Mouse (Mus musculus): ENCODE results near the gene Ubp1. TPM values are rescaled to one million over a fixed set of nuclear protein-coding genes. Genes with fewer than 3 reads are reported as not detected.
A peak's percentile ranks its signal among the peaks of the same experiment; 100 is the strongest.

The Ubp1 gene
- polyA plus RNA-seq, 1 experiment from 2014 or later, result 29.3 TPM

- no peak overlapping the region for H3K27ac ChIP-seq
- no peaks in the 10 kb centered on the region for H3K4me1 ChIP-seq (replicated peaks)
- no peaks in the 10 kb centered on the region for H3K36me3 ChIP-seq
- H3K4me3 ChIP-seq (replicated peaks), result peak overlapping the region; percentile 20; the same call in 1 of the 2 replicates
- 20% methylated on average over 18 of the region's 18 CpGs for WGBS
- H3K4me2 ChIP-seq (replicated peaks), result peak overlapping the region; percentile 58
- H3K27me3 ChIP-seq (replicated peaks), result no peaks in the 10 kb centered on the region
- no peaks in the 10 kb centered on the region for H3K9me3 ChIP-seq
- ATAC-seq, result peak; percentile 86
- H3K9ac ChIP-seq, result peak overlapping the region; percentile 21; the same call in 1 of the 2 replicates
Measured at GRCm38 (mm10) chr9:113990547-113991248, 60.0 kb downstream of the Ubp1 start.

DNA sequence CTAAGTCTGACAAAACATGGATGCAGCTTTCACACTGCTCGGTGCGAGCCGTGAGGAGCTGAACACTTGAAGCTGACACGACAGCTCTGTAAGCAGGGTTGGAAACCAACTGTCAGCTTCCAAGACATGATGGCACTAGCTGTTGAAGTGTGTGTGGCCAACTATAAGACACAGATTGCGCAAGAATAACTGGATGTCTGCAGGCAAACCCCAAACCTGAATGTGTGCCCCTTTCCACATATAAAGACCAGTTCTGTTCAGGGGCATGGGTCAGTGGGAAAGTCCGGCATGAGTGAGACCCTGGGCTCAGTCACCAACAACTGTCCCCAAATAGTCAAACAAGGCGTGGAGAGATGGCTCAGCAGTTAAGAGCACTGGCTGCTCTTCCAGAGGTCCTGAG, 62.1 kb downstream of the Ubp1 start:
- Histone ChIP-seq H3K27ac (no peak overlapping the region), H3K27me3 (replicated peaks) (no peaks in the 10 kb centered on the region), H3K36me3 (no peaks in the 10 kb centered on the region), H3K4me1 (replicated peaks) (no peaks in the 10 kb centered on the region), H3K9me3 (no peaks in the 10 kb centered on the region), H3K9ac (no peak overlapping the region), H3K4me2 (replicated peaks) (no peak overlapping the region), H3K4me3 (replicated peaks) (no peak overlapping the region)
- no peak for ATAC-seq
- 91% methylated on average over 7 of the region's 7 CpGs for WGBS

DNA sequence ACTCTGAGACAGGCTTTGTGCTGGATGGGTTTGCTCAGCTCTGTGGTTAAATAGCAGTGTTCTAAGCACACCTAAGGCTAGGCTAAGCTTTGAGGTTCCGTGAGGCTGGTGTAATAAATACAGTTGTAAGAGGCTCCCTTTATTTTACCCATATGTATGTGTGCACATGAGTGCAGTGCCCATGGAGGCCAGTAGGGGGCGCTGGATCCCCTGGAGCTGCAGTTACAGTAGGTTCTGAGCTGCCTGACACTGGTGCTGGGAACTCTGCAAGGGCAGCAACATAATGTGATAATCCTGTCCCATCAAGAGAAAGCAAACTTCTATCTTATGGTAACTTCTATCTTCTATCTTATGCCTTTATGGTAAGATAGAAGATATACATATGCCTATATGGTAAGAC, 67.6 kb downstream of the Ubp1 start:
- Histone ChIP-seq H3K27me3 (replicated peaks) (no peaks in the 10 kb centered on the region), H3K4me3 (replicated peaks) (no peak overlapping the region), H3K9ac (no peak overlapping the region), H3K4me1 (replicated peaks) (no peaks in the 10 kb centered on the region), H3K27ac (no peak overlapping the region), H3K36me3 (no peaks in the 10 kb centered on the region), H3K4me2 (replicated peaks) (no peak overlapping the region), H3K9me3 (no peaks in the 10 kb centered on the region)
- WGBS, result 55% methylated on average over 2 of the region's 2 CpGs
- ATAC-seq, result no peak

DNA sequence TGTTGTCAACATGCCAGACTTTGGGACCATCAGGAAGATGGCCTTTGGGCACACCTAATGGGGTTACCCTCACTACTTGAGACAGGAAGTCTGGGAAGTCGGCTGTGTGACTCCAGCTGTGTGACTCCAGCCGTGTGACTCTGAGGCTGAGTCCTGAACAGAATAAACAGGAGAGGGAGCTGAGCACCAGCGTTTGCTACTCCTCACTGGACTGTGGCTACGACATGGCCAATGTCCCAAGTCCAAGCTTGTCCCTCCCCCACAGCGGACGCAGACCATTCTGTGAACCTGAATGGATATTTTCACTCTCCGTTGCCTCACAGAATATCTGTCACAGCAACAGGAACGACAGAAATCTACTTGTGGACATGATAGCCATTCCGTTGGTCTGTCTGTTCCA, 76.1 kb downstream of the Ubp1 start:
- Histone ChIP-seq H3K27me3 (replicated peaks) (no peaks in the 10 kb centered on the region), H3K4me3 (replicated peaks) (no peak overlapping the region), H3K27ac (no peak overlapping the region), H3K4me1 (replicated peaks) (no peaks in the 10 kb centered on the region), H3K36me3 (no peaks in the 10 kb centered on the region), H3K9me3 (no peaks in the 10 kb centered on the region), H3K9ac (no peak overlapping the region), H3K4me2 (replicated peaks) (no peak overlapping the region)
- no peak for ATAC-seq
- 70% methylated on average over 9 of the region's 9 CpGs for WGBS

DNA sequence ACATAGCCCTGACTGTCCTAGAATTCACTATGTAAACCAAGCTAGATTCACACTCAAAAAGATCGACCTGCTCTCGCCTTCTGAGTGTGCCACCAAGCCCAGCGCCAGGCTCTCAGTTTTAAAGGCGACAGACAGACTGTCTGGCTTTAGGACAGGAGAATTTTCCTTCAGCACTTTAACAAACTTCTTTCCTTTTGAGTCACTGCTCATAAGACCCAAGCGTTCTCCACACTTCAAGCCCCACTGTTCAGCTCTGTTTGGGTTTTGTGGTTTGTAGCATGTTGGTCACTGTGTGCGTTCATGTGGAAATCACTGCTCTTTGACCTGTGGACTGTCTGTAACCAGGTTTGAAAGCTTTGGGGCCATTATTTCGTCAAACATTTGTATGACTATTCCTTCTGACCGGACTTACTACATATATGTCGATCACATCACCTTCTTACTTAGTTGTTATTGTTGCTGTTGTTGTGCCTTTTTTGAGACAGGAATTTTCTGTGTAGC, 77.2 kb downstream of the Ubp1 start:
- Histone ChIP-seq H3K4me2 (replicated peaks) (no peak overlapping the region), H3K27me3 (replicated peaks) (no peaks in the 10 kb centered on the region), H3K9ac (no peak overlapping the region), H3K27ac (no peak overlapping the region), H3K36me3 (no peaks in the 10 kb centered on the region), H3K9me3 (no peaks in the 10 kb centered on the region), H3K4me1 (replicated peaks) (no peaks in the 10 kb centered on the region), H3K4me3 (replicated peaks) (no peak overlapping the region)
- 89% methylated on average over 9 of the region's 9 CpGs for WGBS
- no peak for ATAC-seq

DNA sequence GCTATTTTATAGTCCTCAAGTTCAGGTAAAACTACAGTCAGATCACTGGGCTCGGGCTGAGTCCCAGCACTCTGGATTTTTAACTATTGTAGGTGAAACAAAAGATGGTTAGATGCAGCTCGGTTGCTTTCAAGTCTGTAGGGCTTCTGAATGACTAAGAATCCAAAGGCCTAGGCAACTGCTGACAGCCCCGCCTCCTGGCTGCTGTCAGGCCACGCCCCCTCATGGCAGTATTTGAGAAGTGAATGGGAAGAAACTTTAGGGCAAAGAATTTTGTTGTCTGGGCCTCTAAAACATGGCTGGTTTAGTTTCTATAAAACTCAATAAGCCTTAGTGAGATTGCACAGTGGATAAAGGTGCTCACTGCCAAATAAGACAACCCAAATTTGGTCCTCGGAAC, 78.8 kb downstream of the Ubp1 start:
- Histone ChIP-seq H3K27ac (no peak overlapping the region), H3K4me3 (replicated peaks) (no peak overlapping the region), H3K4me1 (replicated peaks) (no peaks in the 10 kb centered on the region), H3K27me3 (replicated peaks) (no peaks in the 10 kb centered on the region), H3K9me3 (no peaks in the 10 kb centered on the region), H3K4me2 (replicated peaks) (no peak overlapping the region), H3K36me3 (no peaks in the 10 kb centered on the region), H3K9ac (no peak overlapping the region)
- no peak for ATAC-seq
- 55% methylated on average over 5 of the region's 5 CpGs for WGBS

GRCm38 (mm10) chr9:114011203-114011602, 80.5 kb downstream of the Ubp1 start:
- no peak for ATAC-seq
- 72% methylated on average over 18 of the region's 18 CpGs for WGBS

DNA sequence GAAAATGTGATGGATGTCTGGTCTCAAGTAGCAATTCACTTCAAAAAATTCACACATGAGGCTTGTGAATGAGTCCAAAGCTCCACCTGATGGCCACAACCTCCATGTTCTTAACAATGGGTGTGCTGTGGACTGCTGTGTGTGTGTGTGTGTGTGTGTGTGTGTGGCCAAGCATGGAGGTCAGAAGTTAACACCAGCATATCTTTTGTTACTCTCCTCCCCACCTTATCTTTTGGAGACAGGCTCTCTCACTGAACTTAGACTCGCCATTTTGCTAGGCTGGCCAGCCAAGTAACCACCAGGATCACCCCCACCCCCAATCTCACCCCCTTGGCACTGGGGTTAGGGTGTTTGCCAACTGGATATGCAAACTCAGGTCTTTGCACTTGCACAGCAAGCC, 83.3 kb downstream of the Ubp1 start:
- no peak overlapping the region for H3K9ac ChIP-seq
- H3K4me2 ChIP-seq (replicated peaks), result no peak overlapping the region
- no peaks in the 10 kb centered on the region for H3K27me3 ChIP-seq (replicated peaks)
- no peak overlapping the region for H3K4me3 ChIP-seq (replicated peaks)
- no peaks in the 10 kb centered on the region for H3K9me3 ChIP-seq
- no peaks in the 10 kb centered on the region for H3K36me3 ChIP-seq
- no peak overlapping the region for H3K27ac ChIP-seq
- no peaks in the 10 kb centered on the region for H3K4me1 ChIP-seq (replicated peaks)
- no peak for ATAC-seq
- 69% methylated on average over 1 of the region's 1 CpGs for WGBS

More at GRCm38 (mm10) chr9:114011203-114011602, 80.5 kb downstream of the Ubp1 start:
- no peak overlapping the region for H3K9ac ChIP-seq
- H3K36me3 ChIP-seq, result no peaks in the 10 kb centered on the region
- H3K9me3 ChIP-seq, result no peaks in the 10 kb centered on the region
- no peaks in the 10 kb centered on the region for H3K27me3 ChIP-seq (replicated peaks)
- no peaks in the 10 kb centered on the region for H3K4me1 ChIP-seq (replicated peaks)
- H3K4me2 ChIP-seq (replicated peaks), result no peak overlapping the region
- no peak overlapping the region for H3K4me3 ChIP-seq (replicated peaks)
- H3K27ac ChIP-seq, result no peak overlapping the region

DNA sequence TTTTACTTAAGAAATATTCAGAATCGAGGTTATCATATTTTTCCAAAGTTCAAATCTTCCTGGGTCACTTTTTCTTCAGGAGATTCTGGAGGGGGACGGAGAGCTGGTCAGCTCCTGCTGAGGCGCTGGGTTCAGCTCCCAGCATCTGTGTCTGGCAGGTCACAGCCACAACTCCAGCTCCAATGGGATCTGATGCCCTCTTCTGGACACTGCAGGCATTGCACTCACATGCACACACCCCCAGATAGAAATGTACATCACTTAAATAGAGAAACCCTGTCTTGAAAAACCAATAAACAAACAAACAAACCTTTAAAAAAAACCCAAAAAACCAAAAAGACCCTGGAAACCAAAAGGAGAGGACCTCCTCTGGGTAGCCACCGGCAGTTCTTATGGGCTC, 85.0 kb downstream of the Ubp1 start:
- H3K27ac ChIP-seq, result no peak overlapping the region
- H3K4me2 ChIP-seq (replicated peaks), result no peak overlapping the region
- no peak for ATAC-seq
- H3K36me3 ChIP-seq, result no peaks in the 10 kb centered on the region
- H3K27me3 ChIP-seq (replicated peaks), result no peaks in the 10 kb centered on the region
- H3K9ac ChIP-seq, result no peak overlapping the region
- WGBS, result 96% methylated on average over 4 of the region's 4 CpGs
- no peaks in the 10 kb centered on the region for H3K9me3 ChIP-seq
- no peak overlapping the region for H3K4me3 ChIP-seq (replicated peaks)
- H3K4me1 ChIP-seq (replicated peaks), result no peaks in the 10 kb centered on the region

- H3K4me3 ChIP-seq (replicated peaks), result no peak overlapping the region
- WGBS, result 69% methylated on average over 4 of the region's 4 CpGs
- no peak for ATAC-seq
- no peak overlapping the region for H3K4me2 ChIP-seq (replicated peaks)
- no peaks in the 10 kb centered on the region for H3K4me1 ChIP-seq (replicated peaks)
- no peak overlapping the region for H3K9ac ChIP-seq
- H3K27ac ChIP-seq, result no peak overlapping the region
- H3K27me3 ChIP-seq (replicated peaks), result no peaks in the 10 kb centered on the region
- H3K9me3 ChIP-seq, result no peaks in the 10 kb centered on the region
- H3K36me3 ChIP-seq, result no peaks in the 10 kb centered on the region
Measured at GRCm38 (mm10) chr9:114016402-114016801, 85.7 kb downstream of the Ubp1 start.

- Histone ChIP-seq H3K4me2 (replicated peaks) (no peak overlapping the region), H3K27ac (no peak overlapping the region), H3K27me3 (replicated peaks) (no peaks in the 10 kb centered on the region), H3K9ac (no peak overlapping the region), H3K36me3 (no peaks in the 10 kb centered on the region), H3K4me1 (replicated peaks) (no peaks in the 10 kb centered on the region), H3K9me3 (no peaks in the 10 kb centered on the region), H3K4me3 (replicated peaks) (no peak overlapping the region)
- WGBS, result 79% methylated on average over 7 of the region's 7 CpGs
- ATAC-seq, result no peak
Measured at GRCm38 (mm10) chr9:114019012-114019762, 88.5 kb downstream of the Ubp1 start.

- no peak for ATAC-seq
- Histone ChIP-seq H3K27ac (no peak overlapping the region), H3K4me1 (replicated peaks) (peaks cover 10% of the 10 kb centered on the region; the same call in 1 of the 2 replicates), H3K27me3 (replicated peaks) (no peaks in the 10 kb centered on the region), H3K9me3 (no peaks in the 10 kb centered on the region), H3K9ac (no peak overlapping the region), H3K4me3 (replicated peaks) (no peak overlapping the region), H3K36me3 (no peaks in the 10 kb centered on the region), H3K4me2 (replicated peaks) (no peak overlapping the region)
- 35% methylated on average over 4 of the region's 4 CpGs for WGBS
Measured at GRCm38 (mm10) chr9:114022141-114022540, 91.4 kb downstream of the Ubp1 start.

Measured in intestine, embryonic 15.5 days (tissue).